ENCODE assay signal across 8 mouse cellular contexts in the genomic region with DNA sequence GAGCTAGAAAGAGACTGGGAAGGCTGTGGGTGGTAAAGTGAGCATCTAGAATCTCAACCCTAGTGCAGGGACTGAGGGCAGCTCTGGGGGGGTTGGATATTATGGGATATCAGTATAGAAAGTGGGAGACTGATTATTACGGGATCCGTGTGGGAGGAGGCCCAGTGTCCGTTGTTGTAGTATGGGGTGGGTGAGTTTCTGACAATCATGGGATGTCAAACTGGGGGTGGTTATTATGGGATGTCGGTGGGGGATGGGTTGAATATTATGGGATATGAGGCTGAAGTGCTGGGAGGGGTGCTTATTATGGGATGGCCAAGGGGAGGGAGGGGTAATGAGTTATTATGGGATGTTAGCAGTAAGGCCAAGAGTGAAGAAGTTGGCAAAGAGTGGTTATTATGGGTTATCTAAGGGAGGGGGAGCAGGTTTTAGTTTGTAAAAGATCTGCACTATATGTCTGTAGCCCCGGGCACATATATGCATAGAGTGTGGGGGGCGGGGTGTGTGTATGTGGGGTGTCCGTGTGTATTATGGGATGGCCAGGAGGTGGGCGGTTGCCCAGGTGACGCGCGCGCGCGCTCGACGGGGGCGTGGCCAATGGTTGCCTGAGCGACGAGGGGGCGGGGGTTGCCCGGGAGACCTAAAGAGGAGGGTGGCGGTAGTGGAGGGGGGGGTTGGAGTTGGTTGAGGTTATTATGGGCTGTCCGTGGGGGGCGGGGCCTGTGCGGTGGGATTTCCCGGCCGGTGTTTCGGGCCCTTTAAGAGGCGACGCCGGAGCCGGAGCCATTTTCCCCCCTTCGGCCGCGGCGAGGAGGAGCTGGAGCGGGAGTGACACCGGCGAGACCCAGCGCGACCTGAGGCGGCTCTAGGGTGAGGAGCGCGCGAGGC. TPM values are rescaled to one million over a fixed set of nuclear protein-coding genes. Genes with fewer than 3 reads are reported as not detected.
DNase-seq lines count a peak whose midpoint lies in the region; ATAC-seq lines count a peak whose summit lies in the region.

TSS of gene Chd4 (plus strand) at position 591 of the 888 bp plus-strand sequence.

- H3K27me3 ChIP-seq in hindbrain, embryonic 14.5 days (ENCODE audit: control insufficient read depth, insufficient read depth, low read length), result no peaks in the 10 kb centered on the region

- peak within 1 kb of the TSS; percentile 81 for H3K4me2 ChIP-seq in hindbrain, embryonic 14.5 days (replicated peaks)

- peaks cover 25% of the 10 kb centered on the region for H3K36me3 ChIP-seq in hindbrain, embryonic 14.5 days (replicated peaks; ENCODE audit: control insufficient read depth, insufficient read depth)

- H3K9me3 ChIP-seq in hindbrain, embryonic 14.5 days (ENCODE audit: control insufficient read depth, low read length), result no peaks in the 10 kb centered on the region

- H3K4me1 ChIP-seq in hindbrain, embryonic 14.5 days (replicated peaks; ENCODE audit: control insufficient read depth, insufficient read depth, low read length), result peaks cover 34% of the 10 kb centered on the region

- peak; percentile 92 for DNase-seq in R1 (ENCODE audit: low read depth, low spot score)
- peak; percentile 97 to 100 for DNase-seq in cerebellum, postnatal 25 days
- peak; percentile 87 to 92 for DNase-seq in frontal cortex, postnatal 36 days (ENCODE audit: low spot score in 2 of 2)
- peak; percentile 88 for DNase-seq in hindbrain, embryonic 14.5 days (ENCODE audit: low spot score)
- peak; percentile 88 to 89 for DNase-seq in layer of hippocampus, postnatal 36 days
- peak; percentile 95 for DNase-seq in lung, postnatal 25 days (ENCODE audit: low spot score)
- peak; percentile 88 for DNase-seq in retina, embryonic 14.5 days (ENCODE audit: low spot score)
- peak; percentile 94 for DNase-seq in thymus, postnatal 36 days

- H3K9ac ChIP-seq in hindbrain, embryonic 14.5 days, result peak within 1 kb of the TSS; percentile 92

- peak; percentile 77 for ATAC-seq in hindbrain, embryonic 14.5 days (ENCODE audit: low FRiP score)

- 1% methylated on average over 37 of the region's 45 CpGs for WGBS in hindbrain, embryonic 14.5 days

- H3K27ac ChIP-seq in hindbrain, embryonic 14.5 days, result peak within 1 kb of the TSS; percentile 96

- peak within 1 kb of the TSS; percentile 84 for H3K4me3 ChIP-seq in hindbrain, embryonic 14.5 days (replicated peaks; ENCODE audit: low read length)

RNA-seq across cellular contexts. Expression of gene Chd4, which starts in this region (rescaled TPM):
- polyA plus RNA-seq in hindbrain, embryonic 14.5 days (2014; fragmentation: Nextera tagmentation; extraction: Ambion mirVana), result 68.5 and 78.0 TPM in 2 replicates
- 100 to 1,000 TPM; 172 to 173 TPM for total RNA-seq in layer of hippocampus, postnatal 36 days (2021)

Comparison
In these comparisons a context has a peak if more than half of its experiments do, and no peak if none do; other contexts are left out.
1. Peak in every context shown above with its lines: DNase-seq, ATAC-seq, H3K4me3 ChIP-seq and H3K27ac ChIP-seq.